Mouse (Mus musculus): ENCODE results near the gene Sdf4.

- no peak for TF ChIP-seq CTCF (IDR thresholded peaks at IDR 0.05; ENCODE audit: control insufficient read depth, insufficient read depth, low read length)
- no peak for TF ChIP-seq POLR2A (IDR thresholded peaks at IDR 0.05; ENCODE audit: borderline replicate concordance, control insufficient read depth, low read depth, low read length)
Observed at GRCm38 (mm10) chr4:156059713-156060112, 67.0 kb downstream of the Sdf4 start.
